Mouse (Mus musculus): ENCODE measurements around the gene Txnrd1. TPM values are rescaled to one million over a fixed set of nuclear protein-coding genes. Genes with fewer than 3 reads are reported as not detected.

The Txnrd1 gene
- polyA plus RNA-seq, 1 experiment = 69.4 TPM

- TF ChIP-seq CTCF (IDR thresholded peaks at IDR 0.05; ENCODE audit: extremely low read depth, insufficient read length, insufficient replicate concordance, low read depth, low read length) (no peak), POLR2A (IDR thresholded peaks at IDR 0.05; ENCODE audit: low read depth, low read length) (no peak)
- WGBS = 94% methylated on average over 3 of the region's 3 CpGs
- Histone ChIP-seq H3K4me1 (ENCODE audit: control insufficient read depth, insufficient read depth, insufficient read length, low read length) (no peaks in the 10 kb centered on the region), H3K36me3 (ENCODE audit: control insufficient read depth, insufficient read depth, low read length) (no peaks in the 10 kb centered on the region), H3K4me3 (ENCODE audit: low read depth, low read length) (no peak overlapping the region), H3K27ac (ENCODE audit: insufficient read depth, low read depth, low read length) (no peak overlapping the region), H3K27me3 (ENCODE audit: control insufficient read depth, insufficient read depth, low read length) (no peaks in the 10 kb centered on the region)
Measured at GRCm38 (mm10) chr10:82817514-82817913, 16.2 kb upstream of the Txnrd1 start.

GRCm38 (mm10) chr10:82817936-82818335 lies 15.8 kb upstream of the Txnrd1 start:
- Histone ChIP-seq H3K27ac (ENCODE audit: insufficient read depth, low read depth, low read length) (no peak overlapping the region), H3K4me3 (ENCODE audit: low read depth, low read length) (no peak overlapping the region), H3K36me3 (ENCODE audit: control insufficient read depth, insufficient read depth, low read length) (no peaks in the 10 kb centered on the region), H3K4me1 (ENCODE audit: control insufficient read depth, insufficient read depth, insufficient read length, low read length) (no peaks in the 10 kb centered on the region), H3K27me3 (ENCODE audit: control insufficient read depth, insufficient read depth, low read length) (no peaks in the 10 kb centered on the region)
- TF ChIP-seq POLR2A (IDR thresholded peaks at IDR 0.05; ENCODE audit: low read depth, low read length) = no peak
- no peak for TF ChIP-seq CTCF (IDR thresholded peaks at IDR 0.05; ENCODE audit: extremely low read depth, insufficient read length, insufficient replicate concordance, low read depth, low read length)
- 64% methylated on average over 9 of the region's 9 CpGs for WGBS

- TF ChIP-seq POLR2A (IDR thresholded peaks at IDR 0.05; ENCODE audit: low read depth, low read length) (no peak), CTCF (IDR thresholded peaks at IDR 0.05; ENCODE audit: extremely low read depth, insufficient read length, insufficient replicate concordance, low read depth, low read length) (no peak)
- Histone ChIP-seq H3K4me1 (ENCODE audit: control insufficient read depth, insufficient read depth, insufficient read length, low read length) (no peaks in the 10 kb centered on the region), H3K4me3 (ENCODE audit: low read depth, low read length) (no peak overlapping the region), H3K27ac (ENCODE audit: insufficient read depth, low read depth, low read length) (no peak overlapping the region), H3K36me3 (ENCODE audit: control insufficient read depth, insufficient read depth, low read length) (no peaks in the 10 kb centered on the region), H3K27me3 (ENCODE audit: control insufficient read depth, insufficient read depth, low read length) (no peaks in the 10 kb centered on the region)
- 85% methylated on average over 6 of the region's 6 CpGs for WGBS
Measured at GRCm38 (mm10) chr10:82818661-82819060, 15.1 kb upstream of the Txnrd1 start.

- H3K27me3 ChIP-seq (ENCODE audit: control insufficient read depth, insufficient read depth, low read length) = no peaks in the 10 kb centered on the region
Measured at GRCm38 (mm10) chr10:82823108-82823778, 10.5 kb upstream of the Txnrd1 start.

GRCm38 (mm10) chr10:82823779-82824177 lies 10.0 kb upstream of the Txnrd1 start:
- TF ChIP-seq POLR2A (IDR thresholded peaks at IDR 0.05; ENCODE audit: low read depth, low read length) = no peak
- H3K27me3 ChIP-seq (ENCODE audit: control insufficient read depth, insufficient read depth, low read length) = no peaks in the 10 kb centered on the region
- H3K36me3 ChIP-seq (ENCODE audit: control insufficient read depth, insufficient read depth, low read length) = no peaks in the 10 kb centered on the region
- no peak overlapping the region for H3K27ac ChIP-seq (ENCODE audit: insufficient read depth, low read depth, low read length)
- no peaks in the 10 kb centered on the region for H3K4me1 ChIP-seq (ENCODE audit: control insufficient read depth, insufficient read depth, insufficient read length, low read length)
- 88% methylated on average over 5 of the region's 5 CpGs for WGBS
- H3K4me3 ChIP-seq (ENCODE audit: low read depth, low read length) = no peak overlapping the region

More at GRCm38 (mm10) chr10:82823108-82823778, 10.5 kb upstream of the Txnrd1 start:
- H3K4me3 ChIP-seq (ENCODE audit: low read depth, low read length) = no peak overlapping the region
- TF ChIP-seq CTCF (IDR thresholded peaks at IDR 0.05; ENCODE audit: extremely low read depth, insufficient read length, insufficient replicate concordance, low read depth, low read length) (no peak), POLR2A (IDR thresholded peaks at IDR 0.05; ENCODE audit: low read depth, low read length) (no peak)
- no peaks in the 10 kb centered on the region for H3K4me1 ChIP-seq (ENCODE audit: control insufficient read depth, insufficient read depth, insufficient read length, low read length)
- H3K36me3 ChIP-seq (ENCODE audit: control insufficient read depth, insufficient read depth, low read length) = no peaks in the 10 kb centered on the region
- WGBS = 89% methylated on average over 14 of the region's 14 CpGs
- H3K27ac ChIP-seq (ENCODE audit: insufficient read depth, low read depth, low read length) = no peak overlapping the region

GRCm38 (mm10) chr10:82824541-82824940 lies 9.2 kb upstream of the Txnrd1 start:
- TF ChIP-seq POLR2A (IDR thresholded peaks at IDR 0.05; ENCODE audit: low read depth, low read length) = no peak
- TF ChIP-seq CTCF (IDR thresholded peaks at IDR 0.05; ENCODE audit: extremely low read depth, insufficient read length, insufficient replicate concordance, low read depth, low read length) = no peak
- Histone ChIP-seq H3K27ac (ENCODE audit: insufficient read depth, low read depth, low read length) (no peak overlapping the region), H3K4me3 (ENCODE audit: low read depth, low read length) (no peak overlapping the region), H3K4me1 (ENCODE audit: control insufficient read depth, insufficient read depth, insufficient read length, low read length) (no peaks in the 10 kb centered on the region), H3K36me3 (ENCODE audit: control insufficient read depth, insufficient read depth, low read length) (no peaks in the 10 kb centered on the region), H3K27me3 (ENCODE audit: control insufficient read depth, insufficient read depth, low read length) (no peaks in the 10 kb centered on the region)
- WGBS = 50% methylated on average over 10 of the region's 10 CpGs

- Histone ChIP-seq H3K27me3 (ENCODE audit: control insufficient read depth, insufficient read depth, low read length) (no peaks in the 10 kb centered on the region), H3K27ac (ENCODE audit: insufficient read depth, low read depth, low read length) (no peak overlapping the region), H3K4me3 (ENCODE audit: low read depth, low read length) (no peak overlapping the region), H3K36me3 (ENCODE audit: control insufficient read depth, insufficient read depth, low read length) (no peaks in the 10 kb centered on the region), H3K4me1 (ENCODE audit: control insufficient read depth, insufficient read depth, insufficient read length, low read length) (no peaks in the 10 kb centered on the region)
- 52% methylated on average over 6 of the region's 6 CpGs for WGBS
- TF ChIP-seq CTCF (IDR thresholded peaks at IDR 0.05; ENCODE audit: extremely low read depth, insufficient read length, insufficient replicate concordance, low read depth, low read length) = no peak
- TF ChIP-seq POLR2A (IDR thresholded peaks at IDR 0.05; ENCODE audit: low read depth, low read length) = no peak
Measured at GRCm38 (mm10) chr10:82826516-82826915, 7.2 kb upstream of the Txnrd1 start.

Measured in small intestine, adult 2 months (tissue).